Mouse (Mus musculus): ENCODE data around the gene Zfp11.

Gene Zfp11

GRCm38 (mm10) chr5:129611060-129611459 lies 58.8 kb downstream of the Zfp11 start:
- peak; percentile 67 for DNase-seq (ENCODE audit: low spot score in 2 of 2)

- DNase-seq (ENCODE audit: low spot score in 2 of 2): no peak
Measured at GRCm38 (mm10) chr5:129607476-129607875, 62.4 kb downstream of the Zfp11 start.

Measured in frontal cortex, postnatal 25 days (tissue).